14 mouse cellular contexts compared by ENCODE assay signal in genomic region chr9:21525142-21525936, GRCm38 (mm10). TPM values are rescaled to one million over a fixed set of nuclear protein-coding genes. Genes with fewer than 3 reads are reported as not detected.
DNase-seq lines count a peak whose midpoint lies in the region; ATAC-seq and TF ChIP-seq lines count a peak whose summit lies in the region.
"Had no signal": no experiment of that assay in that cellular context is flagged by ENCODE, and none has a peak within 500 bp of the region (broad histone marks: within the 10 kb centered on the region; RNA-seq: fewer than 3 reads in every experiment).

No protein-coding gene starts in this region.

- ATAC-seq in embryonic facial prominence, embryonic 14.5 days (ENCODE audit: low read depth), result no peak
- no peak for ATAC-seq in liver, embryonic 16.5 days (ENCODE audit: low read depth)
- no peak for ATAC-seq in stomach, embryonic 16.5 days (ENCODE audit: insufficient read depth, low FRiP score)
- ATAC-seq in forebrain, embryonic 12.5 days (ENCODE audit: low FRiP score), result no peak

- TF ChIP-seq POLR2A in spleen, adult 2 months (IDR thresholded peaks at IDR 0.05; ENCODE audit: low read depth, low read length), result no peak
- TF ChIP-seq POLR2A in kidney, adult 2 months (IDR thresholded peaks at IDR 0.05; ENCODE audit: low read depth, low read length), result no peak

- H3K36me3 ChIP-seq in embryonic facial prominence, embryonic 14.5 days (ENCODE audit: control insufficient read depth, insufficient read depth, low read length), result no peaks in the 10 kb centered on the region
- H3K36me3 ChIP-seq in embryonic facial prominence, embryonic 10.5 days (replicated peaks), result peaks cover 3% of the 10 kb centered on the region; the same call in 1 of the 2 replicates
- peaks cover 7% of the 10 kb centered on the region; the same call in 1 of the 2 replicates for H3K36me3 ChIP-seq in spleen, adult 2 months (ENCODE audit: control insufficient read depth, insufficient read depth, low read length)
- H3K36me3 ChIP-seq in liver, embryonic 16.5 days (ENCODE audit: control insufficient read depth, insufficient read depth), result no peaks in the 10 kb centered on the region
- H3K36me3 ChIP-seq in stomach, embryonic 16.5 days (ENCODE audit: control insufficient read depth, insufficient read depth, low read length), result no peaks in the 10 kb centered on the region
- H3K36me3 ChIP-seq in kidney, adult 2 months (ENCODE audit: control insufficient read depth, insufficient read depth, low read length), result no peaks in the 10 kb centered on the region
- 0 out of 2 replicates have a peak, but pooled peaks cover 6% of the 10 kb centered on the region for H3K36me3 ChIP-seq in forebrain, embryonic 12.5 days (replicated peaks)
- H3K36me3 ChIP-seq: limb, embryonic 12.5 days had no signal

- no peak overlapping the region for H3K4me2 ChIP-seq in embryonic facial prominence, embryonic 14.5 days (ENCODE audit: low read depth, low read length)
- H3K4me2 ChIP-seq in liver, embryonic 16.5 days (ENCODE audit: low read depth, low read length), result 0 out of 2 replicates have a peak overlapping the region, but pooled peaks have one; percentile 21
- no peak overlapping the region for H3K4me2 ChIP-seq in stomach, embryonic 16.5 days (ENCODE audit: low read depth, low read length)
- no peak overlapping the region for H3K4me2 ChIP-seq in forebrain, embryonic 12.5 days
- H3K4me2 ChIP-seq: limb, embryonic 12.5 days; neural tube, embryonic 12.5 days had no signal

- no peak for DNase-seq in embryonic facial prominence, embryonic 14.5 days (ENCODE audit: low spot score)
- DNase-seq in embryonic facial prominence, embryonic 10.5 days (ENCODE audit: low spot score), result no peak
- DNase-seq in spleen, adult 2 months (ENCODE audit: low read depth in 1 of 2, low spot score in 2 of 2), result peak in 1 of 2 experiments; percentile 46
- DNase-seq in spleen, postnatal 4 days (ENCODE audit: low spot score in 2 of 2), result no peak
- DNase-seq in kidney, adult 2 months, result no peak
- DNase-seq: cerebellum, adult 11 months; right cerebral cortex, adult 18-20 months had no signal

- H3K27me3 ChIP-seq in embryonic facial prominence, embryonic 14.5 days (replicated peaks; ENCODE audit: control insufficient read depth, insufficient read depth, low read length), result no peaks in the 10 kb centered on the region
- no peaks in the 10 kb centered on the region for H3K27me3 ChIP-seq in embryonic facial prominence, embryonic 10.5 days (replicated peaks; ENCODE audit: low read depth, poor library complexity, severe bottlenecking)
- H3K27me3 ChIP-seq in spleen, adult 2 months (ENCODE audit: control insufficient read depth, insufficient read depth, low read length), result no peaks in the 10 kb centered on the region
- no peaks in the 10 kb centered on the region for H3K27me3 ChIP-seq in liver, embryonic 16.5 days (ENCODE audit: control insufficient read depth, insufficient read depth, low read depth, low read length)
- H3K27me3 ChIP-seq in stomach, embryonic 16.5 days (ENCODE audit: control insufficient read depth, insufficient read depth, low read length), result no peaks in the 10 kb centered on the region
- H3K27me3 ChIP-seq in kidney, adult 2 months (replicated peaks; ENCODE audit: control insufficient read depth, insufficient read depth, low read length), result no peaks in the 10 kb centered on the region
- no peaks in the 10 kb centered on the region for H3K27me3 ChIP-seq in forebrain, embryonic 12.5 days
- H3K27me3 ChIP-seq: limb, embryonic 12.5 days; neural tube, embryonic 12.5 days had no signal

- H3K9ac ChIP-seq in embryonic facial prominence, embryonic 14.5 days (ENCODE audit: low read depth, low read length), result no peak overlapping the region
- H3K9ac ChIP-seq in liver, embryonic 16.5 days (ENCODE audit: low read depth, low read length), result no peak overlapping the region
- no peak overlapping the region for H3K9ac ChIP-seq in stomach, embryonic 16.5 days (ENCODE audit: low read length)
- H3K9ac ChIP-seq in forebrain, embryonic 12.5 days, result no peak overlapping the region
- H3K9ac ChIP-seq: limb, embryonic 12.5 days; neural tube, embryonic 12.5 days had no signal

- H3K27ac ChIP-seq in embryonic facial prominence, embryonic 14.5 days (replicated peaks; ENCODE audit: low read depth, low read length), result 0 out of 2 replicates have a peak overlapping the region, but pooled peaks have one; percentile 10
- H3K27ac ChIP-seq in embryonic facial prominence, embryonic 10.5 days (replicated peaks), result no peak overlapping the region
- peak overlapping the region; percentile 89 for H3K27ac ChIP-seq in spleen, adult 2 months (ENCODE audit: insufficient read depth, low read length)
- peak overlapping the region; percentile 39 for H3K27ac ChIP-seq in liver, embryonic 16.5 days (ENCODE audit: low read length)
- peak overlapping the region; percentile 2; the same call in 1 of the 2 replicates for H3K27ac ChIP-seq in stomach, embryonic 16.5 days (ENCODE audit: low read length)
- H3K27ac ChIP-seq in kidney, adult 2 months (ENCODE audit: insufficient read depth, low read depth, low read length), result no peak overlapping the region
- no peak overlapping the region for H3K27ac ChIP-seq in forebrain, embryonic 12.5 days
- H3K27ac ChIP-seq: limb, embryonic 12.5 days; neural tube, embryonic 12.5 days had no signal

- 0 out of 2 replicates have a peak, but pooled peaks cover 3% of the 10 kb centered on the region for H3K4me1 ChIP-seq in embryonic facial prominence, embryonic 14.5 days (ENCODE audit: control insufficient read depth, insufficient read depth, low read length)
- peaks cover 18% of the 10 kb centered on the region for H3K4me1 ChIP-seq in embryonic facial prominence, embryonic 10.5 days
- peaks cover 12% of the 10 kb centered on the region; the same call in 1 of the 2 replicates for H3K4me1 ChIP-seq in spleen, adult 2 months (ENCODE audit: control insufficient read depth, insufficient read depth, insufficient read length)
- no peaks in the 10 kb centered on the region for H3K4me1 ChIP-seq in liver, embryonic 16.5 days (ENCODE audit: control insufficient read depth, low read depth, low read length)
- H3K4me1 ChIP-seq in stomach, embryonic 16.5 days (ENCODE audit: control insufficient read depth, insufficient read depth, low read length), result no peaks in the 10 kb centered on the region
- no peaks in the 10 kb centered on the region for H3K4me1 ChIP-seq in kidney, adult 2 months (ENCODE audit: control insufficient read depth, insufficient read depth, low read length)
- peaks cover 3% of the 10 kb centered on the region; the same call in 1 of the 2 replicates for H3K4me1 ChIP-seq in forebrain, embryonic 12.5 days
- H3K4me1 ChIP-seq: limb, embryonic 12.5 days; neural tube, embryonic 12.5 days had no signal

- no peaks in the 10 kb centered on the region for H3K9me3 ChIP-seq in embryonic facial prominence, embryonic 14.5 days (ENCODE audit: control insufficient read depth, low read length)
- peaks cover 5% of the 10 kb centered on the region for H3K9me3 ChIP-seq in embryonic facial prominence, embryonic 10.5 days
- no peaks in the 10 kb centered on the region for H3K9me3 ChIP-seq in liver, embryonic 16.5 days (replicated peaks; ENCODE audit: control insufficient read depth, low read length)
- H3K9me3 ChIP-seq in stomach, embryonic 16.5 days (replicated peaks; ENCODE audit: control insufficient read depth, low read length), result no peaks in the 10 kb centered on the region
- no peaks in the 10 kb centered on the region for H3K9me3 ChIP-seq in forebrain, embryonic 12.5 days
- H3K9me3 ChIP-seq: limb, embryonic 12.5 days; neural tube, embryonic 12.5 days had no signal

- WGBS in embryonic facial prominence, embryonic 14.5 days, result 70% methylated on average over 7 of the region's 7 CpGs
- WGBS in embryonic facial prominence, embryonic 10.5 days, result 77% methylated on average over 7 of the region's 7 CpGs
- 23% methylated on average over 7 of the region's 7 CpGs for whole genome bisulfite sequencing in spleen, adult 2 months
- whole genome bisulfite sequencing in liver, embryonic 16.5 days (ENCODE audit: insufficient replicate concordance), result 32% methylated on average over 7 of the region's 7 CpGs
- 70% methylated on average over 7 of the region's 7 CpGs for WGBS in stomach, embryonic 16.5 days
- WGBS in kidney, adult 2 months, result 63% methylated on average over 7 of the region's 7 CpGs
- WGBS in forebrain, embryonic 12.5 days, result 85% methylated on average over 7 of the region's 7 CpGs

- no peak for TF ChIP-seq CTCF in spleen, adult 2 months (IDR thresholded peaks at IDR 0.05; ENCODE audit: extremely low read depth, insufficient read depth, insufficient read length, insufficient replicate concordance)
- no peak for TF ChIP-seq CTCF in kidney, adult 2 months (conservative IDR thresholded peaks at IDR 0.05; ENCODE audit: insufficient read depth, insufficient read length, low read depth, low read length)

- H3K4me3 ChIP-seq in embryonic facial prominence, embryonic 14.5 days (ENCODE audit: low read depth, low read length), result no peak overlapping the region
- no peak overlapping the region for H3K4me3 ChIP-seq in embryonic facial prominence, embryonic 10.5 days
- H3K4me3 ChIP-seq in spleen, adult 2 months (ENCODE audit: extremely low read depth, insufficient read depth, insufficient read length), result peak overlapping the region; percentile 78; the same call in 1 of the 2 replicates
- H3K4me3 ChIP-seq in liver, embryonic 16.5 days (ENCODE audit: low read depth, low read length), result no peak overlapping the region
- no peak overlapping the region for H3K4me3 ChIP-seq in stomach, embryonic 16.5 days (replicated peaks; ENCODE audit: low read length)
- H3K4me3 ChIP-seq in kidney, adult 2 months (ENCODE audit: insufficient read depth, low read depth, low read length), result no peak overlapping the region
- no peak overlapping the region for H3K4me3 ChIP-seq in forebrain, embryonic 12.5 days (replicated peaks)
- H3K4me3 ChIP-seq: forebrain, embryonic 10.5 days; limb, embryonic 12.5 days; midbrain, embryonic 10.5 days; neural tube, embryonic 12.5 days had no signal

RNA-seq across cellular contexts. Expression of gene AB124611, which starts 0.6 kb away (rescaled TPM):
- 2.0 and 2.1 TPM in 2 replicates for polyA plus RNA-seq in embryonic facial prominence, embryonic 14.5 days (2014; fragmentation: Nextera tagmentation; extraction: Ambion mirVana)
- polyA plus RNA-seq in embryonic facial prominence, embryonic 10.5 days (2016; fragmentation: Nextera tagmentation; extraction: Ambion mirVana), result 4.7 and 4.9 TPM in 2 replicates
- 69.1 and 79.0 TPM in 2 replicates for polyA plus RNA-seq in spleen, adult 2 months (2012; rRNA removed)
- 9.6 and 11.3 TPM in 2 replicates for polyA plus RNA-seq in liver, embryonic 16.5 days (2015; fragmentation: Nextera tagmentation; extraction: Ambion mirVana)
- 5.9 and 6.0 TPM in 2 replicates for polyA plus RNA-seq in stomach, embryonic 16.5 days (2015; fragmentation: Nextera tagmentation; extraction: Ambion mirVana)
- polyA plus RNA-seq in kidney, adult 2 months (2012; rRNA removed), result 1.2 and 2.6 TPM in 2 replicates
- polyA plus RNA-seq in forebrain, embryonic 12.5 days (2016; fragmentation: Nextera tagmentation; extraction: Ambion mirVana), result 4.9 and 7.2 TPM in 2 replicates

RNA-seq across cellular contexts. Expression of gene Tmed1, which starts 15.3 kb away (rescaled TPM):
- 103 and 115 TPM in 2 replicates for polyA plus RNA-seq in embryonic facial prominence, embryonic 14.5 days (2014; fragmentation: Nextera tagmentation; extraction: Ambion mirVana)
- polyA plus RNA-seq in embryonic facial prominence, embryonic 10.5 days (2016; fragmentation: Nextera tagmentation; extraction: Ambion mirVana), result 119 and 121 TPM in 2 replicates
- polyA plus RNA-seq in spleen, adult 2 months (2012; rRNA removed), result 10.5 and 13.5 TPM in 2 replicates
- polyA plus RNA-seq in liver, embryonic 16.5 days (2015; fragmentation: Nextera tagmentation; extraction: Ambion mirVana), result 27.3 and 29.8 TPM in 2 replicates
- polyA plus RNA-seq in stomach, embryonic 16.5 days (2015; fragmentation: Nextera tagmentation; extraction: Ambion mirVana), result 78.5 and 80.6 TPM in 2 replicates
- polyA plus RNA-seq in kidney, adult 2 months (2012; rRNA removed), result 47.7 and 50.5 TPM in 2 replicates
- polyA plus RNA-seq in forebrain, embryonic 12.5 days (2016; fragmentation: Nextera tagmentation; extraction: Ambion mirVana), result 68.0 and 68.2 TPM in 2 replicates

RNA-seq across cellular contexts. Expression of gene Carm1, which starts 21.4 kb away (rescaled TPM):
- 55.7 and 57.1 TPM in 2 replicates for polyA plus RNA-seq in embryonic facial prominence, embryonic 14.5 days (2014; fragmentation: Nextera tagmentation; extraction: Ambion mirVana)
- 73.1 and 84.1 TPM in 2 replicates for polyA plus RNA-seq in embryonic facial prominence, embryonic 10.5 days (2016; fragmentation: Nextera tagmentation; extraction: Ambion mirVana)
- 59.3 and 87.8 TPM in 2 replicates for polyA plus RNA-seq in spleen, adult 2 months (2012; rRNA removed)
- polyA plus RNA-seq in liver, embryonic 16.5 days (2015; fragmentation: Nextera tagmentation; extraction: Ambion mirVana), result 7.0 and 9.3 TPM in 2 replicates
- polyA plus RNA-seq in stomach, embryonic 16.5 days (2015; fragmentation: Nextera tagmentation; extraction: Ambion mirVana), result 15.6 and 16.1 TPM in 2 replicates
- polyA plus RNA-seq in kidney, adult 2 months (2012; rRNA removed), result 47.7 and 54.6 TPM in 2 replicates
- 54.7 and 62.5 TPM in 2 replicates for polyA plus RNA-seq in forebrain, embryonic 12.5 days (2016; fragmentation: Nextera tagmentation; extraction: Ambion mirVana)

Comparison
In these comparisons a context has a peak if more than half of its experiments do, and no peak if none do; other contexts are left out.
1. H3K27ac ChIP-seq: peak in embryonic facial prominence, embryonic 14.5 days (single experiment), spleen, adult 2 months (single experiment), liver, embryonic 16.5 days (single experiment) and stomach, embryonic 16.5 days (single experiment); none in embryonic facial prominence, embryonic 10.5 days (single experiment), kidney, adult 2 months (single experiment) and forebrain, embryonic 12.5 days (single experiment).